Mouse (Mus musculus) megakaryocyte-erythroid progenitor cell, adult 5-6 weeks (primary cell): ENCODE measurements at regions not wholly inside any gene's neighbourhood (a gene's known extent, or its start where the extent isn't known, plus 50 kb on each side); places are given as distances from the start of the nearest gene placed in this dataset.
A peak's percentile ranks its signal among the peaks of the same experiment; 100 is the strongest.
"Not testable (repeated sequence)": the region's sequence is repeated elsewhere in the genome, so short reads cannot be mapped to it uniquely, and the experiment has no call there.

Experiments
- ATAC-seq: replicated peaks from 2 replicates; pipeline ENCODE4 v1.8.0; 2016; ENCODE audit warnings: mild to moderate bottlenecking, inconsistent platforms; ENCODE audit not compliant: severe bottlenecking, poor library complexity, low FRiP score, low TSS enrichment

DNA sequence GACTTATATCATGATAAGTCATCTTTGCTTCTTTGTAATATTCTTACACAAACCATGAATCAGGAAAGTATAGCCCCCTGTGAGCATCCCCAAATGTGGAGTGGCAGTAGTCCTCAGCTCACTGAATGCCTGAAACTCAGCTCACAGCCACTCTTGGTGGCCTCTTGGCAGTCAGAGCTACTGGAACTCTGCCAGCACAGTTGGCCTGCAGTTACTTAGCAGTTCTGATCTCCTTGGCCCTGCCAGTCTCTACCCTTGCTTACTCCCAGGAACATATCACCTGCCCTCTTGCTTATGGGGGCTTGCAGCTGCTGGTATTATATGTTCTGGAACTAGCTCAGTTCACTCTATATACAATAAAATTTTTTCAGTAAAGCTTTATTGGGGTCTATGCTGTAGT, 167.9 kb upstream of the Mad2l1 start:
- peak; percentile 97 for ATAC-seq

DNA sequence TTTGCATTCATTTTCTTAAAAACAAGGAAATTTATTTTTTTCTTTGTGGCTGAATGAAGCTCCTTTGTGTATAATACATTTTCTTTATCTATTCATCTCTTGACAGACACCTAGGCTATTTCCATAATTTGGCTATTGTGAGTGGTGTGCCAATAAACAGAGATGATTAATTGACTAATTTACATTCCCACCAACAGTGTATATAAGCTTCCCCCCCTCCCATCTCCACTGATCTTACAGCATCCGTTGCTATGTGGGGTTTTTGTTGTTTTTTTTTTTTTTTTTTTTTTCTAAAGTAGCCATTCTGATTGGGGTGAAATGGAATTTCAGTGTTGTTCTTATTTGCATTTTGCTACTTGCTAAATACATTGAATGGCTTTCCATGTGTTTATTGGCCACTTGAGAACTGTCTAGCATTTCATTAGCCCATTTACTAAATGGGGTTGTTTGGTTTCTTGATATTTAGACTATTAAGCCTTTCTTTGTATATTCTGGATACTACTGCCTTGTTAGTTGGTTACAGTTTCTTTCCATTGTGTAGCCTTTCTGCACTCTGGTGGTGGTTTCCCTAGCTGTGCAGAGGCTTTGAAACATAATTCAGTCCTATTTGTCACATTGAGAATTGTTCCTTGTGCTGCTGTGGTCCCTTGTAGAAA, 153.8 kb upstream of the Mad2l1 start:
- ATAC-seq: no peak

DNA sequence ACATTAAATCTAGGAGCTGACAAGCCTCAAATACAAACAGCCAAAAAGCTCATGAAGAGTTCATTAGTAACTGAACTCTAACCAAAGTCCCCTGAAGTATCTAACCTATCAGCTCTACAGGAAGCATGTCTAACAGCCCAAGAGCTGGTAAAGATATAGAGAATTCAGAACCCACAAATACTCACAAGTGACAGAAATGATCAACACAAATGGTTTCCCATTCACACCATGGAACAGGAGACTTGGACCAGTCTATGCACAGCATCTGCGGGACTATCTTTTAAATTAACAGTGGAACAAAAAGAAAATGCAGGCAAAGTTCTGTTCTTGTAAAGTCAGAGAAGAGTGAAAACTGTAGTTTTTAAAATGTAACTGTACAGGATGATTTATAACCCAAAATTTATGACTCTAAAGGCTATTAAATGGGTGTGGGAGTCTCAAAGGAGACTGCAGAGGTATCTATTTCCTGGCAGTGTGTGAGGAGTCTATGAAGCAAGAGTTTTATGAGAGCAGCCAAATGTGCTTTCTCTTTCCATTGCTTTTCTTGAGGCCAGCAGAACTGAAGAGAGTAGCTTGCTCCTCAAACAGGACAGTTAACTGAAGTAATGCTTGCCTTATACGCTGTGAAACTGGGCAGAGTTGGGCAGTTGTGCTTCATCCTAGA, 152.7 kb upstream of the Mad2l1 start:
- 0 out of 2 replicates have a peak, but pooled peaks have one; percentile 14 for ATAC-seq

DNA sequence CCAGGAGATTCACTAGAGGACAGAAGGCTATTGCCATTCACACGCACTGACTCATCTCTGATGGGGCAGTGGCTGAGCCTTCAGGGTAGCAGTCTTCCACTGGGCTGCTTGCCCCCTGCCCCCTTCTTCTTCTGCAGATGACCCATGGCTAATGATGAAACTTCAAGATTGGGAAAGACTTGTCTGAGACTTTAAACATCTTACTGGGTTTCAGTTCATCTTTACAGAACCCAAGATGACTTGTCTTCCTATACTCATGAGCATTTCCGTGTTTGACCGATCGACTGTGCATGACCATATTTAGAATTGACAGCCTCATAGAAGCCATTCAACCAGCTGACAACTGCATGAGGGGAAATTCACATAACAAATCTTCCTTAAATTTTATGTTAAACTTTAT, 140.0 kb upstream of the Mad2l1 start:
- no peak for ATAC-seq

DNA sequence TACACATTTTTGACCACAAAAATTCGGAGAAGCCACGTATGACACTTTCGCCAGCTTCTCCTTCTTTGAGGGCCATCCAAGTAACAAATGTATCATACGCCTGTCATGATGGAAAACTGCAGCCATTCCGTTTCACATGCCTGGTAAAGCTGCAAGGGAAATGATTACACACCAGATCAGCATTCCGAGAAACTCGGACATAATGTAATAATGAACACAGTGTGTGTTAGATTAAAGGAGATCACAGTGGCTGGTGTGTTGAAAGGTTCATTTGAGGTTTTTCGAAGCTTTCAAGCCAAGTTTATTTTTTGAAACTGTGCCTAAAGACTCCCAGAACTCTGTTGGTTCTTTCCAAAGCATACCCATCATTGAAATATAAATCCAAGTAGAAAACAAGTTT, 137.8 kb upstream of the Mad2l1 start:
- no peak for ATAC-seq

DNA sequence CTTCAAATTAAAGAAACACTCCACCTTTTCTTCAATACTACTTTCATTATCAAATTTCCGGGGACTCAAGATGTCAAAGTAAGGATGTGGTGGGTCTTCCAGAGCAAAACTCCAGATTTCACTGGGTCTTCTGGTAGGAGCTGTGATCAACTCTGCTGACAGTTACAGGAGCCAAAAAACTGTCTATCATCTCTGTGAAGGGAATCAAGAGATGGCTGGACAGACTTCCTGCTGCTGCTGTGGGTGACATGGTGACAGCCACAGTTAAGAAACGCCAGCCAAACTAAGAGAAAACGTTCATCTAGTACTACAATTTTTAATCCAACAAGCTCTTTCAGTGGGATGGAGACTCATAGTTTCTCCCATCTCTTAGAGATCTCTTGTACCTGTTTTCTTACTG, 136.5 kb upstream of the Mad2l1 start:
- no peak for ATAC-seq

DNA sequence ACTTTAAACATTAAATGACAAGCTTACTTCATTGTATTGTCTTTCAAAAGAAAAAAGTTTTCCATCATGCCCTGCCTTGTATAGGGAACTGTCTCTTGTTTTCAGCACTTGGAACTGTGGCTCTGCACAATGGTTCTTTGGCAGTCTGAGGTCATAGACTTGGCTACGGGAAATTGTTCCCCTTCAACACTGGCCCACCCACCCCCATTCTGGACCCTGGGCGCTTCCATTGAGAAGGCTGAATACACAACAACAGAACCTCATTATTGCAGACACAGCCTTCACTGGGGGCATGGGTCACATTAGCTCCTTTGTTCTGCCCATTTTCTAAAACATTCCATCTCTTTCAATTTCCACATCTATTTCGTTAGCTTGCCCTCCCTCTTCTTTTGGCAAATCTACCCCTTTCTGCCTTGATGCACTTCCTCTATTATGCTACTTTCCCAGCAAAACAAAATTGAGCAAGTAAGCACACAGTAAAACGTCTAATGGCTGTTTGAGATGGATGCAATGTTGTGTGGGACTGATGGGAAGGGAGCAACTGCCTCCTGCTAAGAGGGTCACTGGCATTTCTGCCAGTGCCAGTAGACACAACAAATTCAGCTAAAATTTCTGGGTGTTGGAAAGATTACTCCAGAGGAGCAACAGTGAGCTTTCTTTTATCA, 136.0 kb upstream of the Mad2l1 start:
- no peak for ATAC-seq

DNA sequence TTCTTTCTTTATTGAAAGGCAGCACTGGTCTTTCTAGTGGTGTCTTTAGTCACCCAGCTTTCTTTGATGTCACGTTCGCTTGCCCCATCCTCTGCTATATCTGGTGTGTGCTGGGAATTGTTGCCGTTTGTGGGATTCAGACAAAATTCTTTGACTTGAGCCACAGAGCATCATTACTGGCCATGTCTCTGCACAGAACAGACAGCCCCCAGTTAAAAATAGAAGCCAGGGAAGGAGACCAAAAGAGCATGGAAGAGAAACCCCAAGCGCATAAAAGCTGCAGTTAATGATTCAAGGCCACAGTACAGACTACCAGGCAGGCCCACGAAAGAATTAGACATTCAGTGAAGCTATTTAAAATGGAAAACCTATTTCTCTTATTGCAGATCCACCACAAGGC, 133.7 kb upstream of the Mad2l1 start:
- no peak for ATAC-seq

DNA sequence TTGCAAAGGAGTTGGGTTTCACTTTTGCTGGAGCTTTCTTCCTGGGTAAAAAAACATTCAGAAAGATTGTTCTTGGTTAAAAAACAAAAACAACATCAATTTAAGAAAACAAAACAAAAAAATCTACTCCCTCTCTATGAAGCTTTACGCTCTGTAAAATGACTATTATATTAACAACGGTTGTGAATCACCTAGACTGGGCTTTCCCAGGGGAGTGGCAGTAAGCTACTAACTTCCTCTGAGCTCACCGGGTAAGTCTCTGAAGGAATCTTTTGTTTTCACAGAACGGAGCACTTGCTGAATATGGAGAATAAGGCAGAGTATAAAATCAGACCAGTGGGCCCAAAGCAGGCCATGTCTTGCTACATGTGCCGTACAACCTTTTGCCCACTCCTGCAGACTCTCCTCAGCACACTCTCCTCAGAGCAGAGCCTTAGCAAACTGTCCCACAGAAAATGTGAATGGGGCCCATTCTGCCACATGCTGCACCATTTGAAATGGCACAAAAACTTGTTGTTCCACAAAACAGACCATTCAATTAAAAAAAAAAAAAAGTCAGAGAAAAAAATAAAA, 133.2 kb upstream of the Mad2l1 start:
- no peak for ATAC-seq

DNA sequence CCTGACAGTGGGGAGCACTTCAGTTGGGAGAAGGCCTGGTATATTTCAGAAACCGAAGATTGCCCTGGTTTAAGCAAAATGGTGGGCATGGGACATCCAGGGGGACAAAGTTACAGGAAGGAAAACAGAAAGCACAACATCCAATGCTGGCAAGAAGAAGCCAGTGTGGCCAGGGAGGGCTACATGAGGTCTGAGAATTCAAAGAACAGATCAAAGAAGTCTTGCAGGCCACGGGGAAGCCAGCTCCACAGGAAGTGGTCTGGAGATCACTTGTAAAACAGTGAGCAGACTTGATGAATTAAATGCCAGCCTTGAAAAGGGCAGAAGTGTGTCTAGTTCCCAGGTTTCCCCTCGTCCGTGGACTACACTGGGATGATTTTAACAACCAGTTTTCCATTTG, 120.4 kb upstream of the Mad2l1 start:
- no peak for ATAC-seq

DNA sequence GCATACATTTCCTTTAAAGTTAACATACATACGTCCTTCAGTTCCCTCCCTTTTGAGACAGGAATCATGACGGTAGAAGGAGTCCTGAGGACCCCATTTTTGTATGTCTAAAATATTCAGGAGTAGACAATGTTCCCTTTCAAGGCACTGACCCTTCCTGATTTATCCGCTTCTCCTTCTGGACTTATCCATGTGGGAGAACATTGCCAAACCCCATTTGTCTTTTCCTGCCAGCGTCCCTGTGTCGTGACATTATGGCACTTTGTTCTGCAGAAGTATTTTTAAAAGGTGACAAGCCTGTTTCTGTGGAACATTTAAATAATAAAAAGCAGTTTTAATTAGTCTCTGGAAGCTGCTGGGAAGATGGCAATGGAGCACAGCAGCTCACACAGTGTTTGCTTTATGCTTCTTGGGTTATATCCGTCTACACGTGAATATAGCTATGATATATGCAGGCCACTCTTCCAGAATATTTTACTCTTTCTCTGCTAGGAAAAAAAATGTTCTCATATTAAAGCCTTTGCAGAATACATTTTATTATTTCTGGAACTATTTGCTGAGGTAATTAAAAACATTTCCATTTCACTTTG, 115.6 kb upstream of the Mad2l1 start:
- ATAC-seq: no peak

DNA sequence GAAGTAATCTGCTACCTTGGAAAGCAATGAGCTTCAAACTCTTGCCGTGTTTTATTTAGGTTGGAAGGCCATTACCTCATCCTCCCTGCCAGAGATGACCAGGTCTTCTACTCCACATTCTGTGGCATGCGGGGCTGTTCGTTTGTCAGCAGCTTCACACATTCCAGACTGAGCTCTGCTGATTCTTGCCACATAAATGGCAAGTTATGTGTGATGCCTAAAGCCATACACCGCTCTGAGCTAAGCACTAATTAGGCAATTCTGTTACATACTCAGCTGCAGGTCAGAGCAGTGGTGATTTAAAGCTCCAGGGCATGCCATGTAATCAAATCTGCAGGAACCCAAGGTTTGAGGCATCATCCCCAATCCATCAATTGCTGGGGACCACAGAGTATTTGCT, 106.8 kb upstream of the Mad2l1 start:
- ATAC-seq: no peak

DNA sequence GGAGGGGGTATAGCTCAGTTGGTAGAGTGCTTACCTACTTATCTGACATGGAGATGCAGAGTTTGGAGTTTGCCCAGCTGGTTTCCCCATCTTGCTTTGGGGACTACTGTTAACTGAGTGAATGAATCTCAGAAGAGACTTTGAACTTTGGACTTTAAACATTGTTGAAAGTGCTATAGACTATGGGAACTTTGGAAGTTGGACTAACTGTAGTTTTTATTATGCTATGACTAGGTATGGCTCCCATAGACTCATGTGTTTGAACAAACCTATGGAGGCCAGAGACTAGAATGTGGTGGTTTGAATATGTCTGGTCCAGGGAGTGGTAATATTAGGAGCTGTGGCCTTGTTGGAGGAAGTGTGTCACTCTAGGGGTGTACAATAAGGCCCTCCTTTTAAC, 84.8 kb upstream of the Mad2l1 start:
- ATAC-seq: not testable (repeated sequence)

DNA sequence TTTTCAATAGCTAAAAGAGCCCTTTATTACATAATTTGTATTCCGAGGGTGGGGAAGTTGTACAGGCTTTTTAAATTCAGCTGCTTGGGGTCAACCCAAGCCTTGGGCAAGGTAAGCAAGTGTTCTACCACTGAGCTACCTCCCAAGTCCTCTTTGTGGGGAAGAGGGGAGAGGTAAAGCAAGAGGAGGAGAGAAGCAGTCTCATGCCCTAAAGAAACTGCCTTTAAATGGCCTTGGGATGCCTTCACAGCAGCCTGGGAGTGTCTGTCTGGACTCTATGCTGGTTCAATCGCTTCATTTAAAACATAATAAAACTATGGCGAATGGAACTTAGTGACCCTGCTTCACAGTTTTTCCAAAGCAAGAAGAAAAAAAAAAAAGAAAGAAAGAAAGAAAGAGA, 77.0 kb upstream of the Mad2l1 start:
- ATAC-seq: no peak

DNA sequence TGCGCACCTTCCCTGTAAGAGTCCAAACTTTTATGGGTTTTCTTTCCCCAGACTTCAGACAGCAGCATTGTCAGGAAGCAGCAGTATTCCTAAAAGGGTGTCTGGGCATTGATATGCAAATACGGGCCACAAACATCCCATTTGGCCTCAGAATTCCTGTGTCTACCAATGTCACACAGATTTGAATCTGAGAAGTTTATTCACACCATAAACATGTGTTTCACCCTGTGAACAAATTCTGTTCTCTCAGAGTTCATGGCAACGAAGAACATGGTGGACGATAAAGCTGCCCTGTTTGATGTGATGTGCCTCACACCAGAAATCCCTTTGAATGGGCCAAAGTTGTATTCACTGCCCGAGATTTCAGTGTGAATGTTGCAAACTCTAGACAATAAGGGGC, 70.7 kb upstream of the Mad2l1 start:
- no peak for ATAC-seq

DNA sequence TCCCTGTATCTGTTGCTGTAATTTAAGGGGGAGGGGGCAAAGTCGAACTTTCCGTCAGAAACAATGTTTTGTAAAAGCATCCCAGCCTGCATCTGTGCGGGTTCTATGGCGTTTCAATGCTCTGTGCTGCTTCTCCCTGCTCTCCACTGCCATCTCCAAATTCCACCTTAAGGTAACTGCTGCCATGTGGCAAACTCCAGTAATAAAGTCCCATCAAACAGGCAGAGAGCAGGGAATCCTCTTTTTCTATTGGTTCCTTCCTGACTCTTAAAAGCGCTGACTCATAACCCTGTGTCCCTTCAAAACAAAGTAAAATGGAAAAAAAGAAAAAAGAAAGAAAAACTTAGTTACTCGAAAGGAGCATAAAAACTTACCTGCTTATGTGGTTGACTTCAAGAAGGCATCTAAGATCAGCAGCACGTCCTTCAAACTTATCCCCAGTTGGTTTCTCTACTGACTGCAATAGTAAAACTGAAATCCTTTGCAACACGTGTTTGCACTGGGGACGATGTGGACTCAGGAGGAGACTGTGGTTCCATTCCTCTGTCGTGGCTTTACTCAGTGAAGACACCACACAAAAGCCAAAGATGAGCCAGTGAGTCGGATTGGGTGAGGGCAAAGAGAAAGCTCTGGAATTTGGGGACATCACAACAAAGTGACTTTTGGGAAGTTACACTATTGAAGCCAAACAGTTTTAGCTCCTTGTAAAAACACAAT, 69.9 kb upstream of the Mad2l1 start:
- ATAC-seq: 0 out of 2 replicates have a peak, but pooled peaks have one; percentile 30

DNA sequence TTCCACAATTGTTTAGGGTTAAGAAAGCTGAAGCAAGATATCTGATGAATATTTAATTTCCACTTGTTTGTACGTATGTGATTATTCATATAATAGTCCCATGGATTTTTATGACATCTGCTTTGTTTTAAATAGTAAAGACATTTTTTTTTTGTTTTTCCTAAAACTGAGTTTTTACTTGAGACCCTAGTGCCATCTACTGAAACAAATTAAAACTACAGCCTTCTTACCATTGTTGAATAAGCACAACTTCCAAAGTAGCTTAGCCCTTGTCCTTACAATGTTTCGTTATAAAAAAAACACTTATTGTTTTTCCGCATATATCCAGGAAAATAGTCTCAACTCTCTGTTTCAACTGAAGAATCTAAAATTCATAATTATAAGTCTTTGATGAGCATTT, 68.4 kb upstream of the Mad2l1 start:
- peak; percentile 69; the same call in 1 of the 2 replicates for ATAC-seq

DNA sequence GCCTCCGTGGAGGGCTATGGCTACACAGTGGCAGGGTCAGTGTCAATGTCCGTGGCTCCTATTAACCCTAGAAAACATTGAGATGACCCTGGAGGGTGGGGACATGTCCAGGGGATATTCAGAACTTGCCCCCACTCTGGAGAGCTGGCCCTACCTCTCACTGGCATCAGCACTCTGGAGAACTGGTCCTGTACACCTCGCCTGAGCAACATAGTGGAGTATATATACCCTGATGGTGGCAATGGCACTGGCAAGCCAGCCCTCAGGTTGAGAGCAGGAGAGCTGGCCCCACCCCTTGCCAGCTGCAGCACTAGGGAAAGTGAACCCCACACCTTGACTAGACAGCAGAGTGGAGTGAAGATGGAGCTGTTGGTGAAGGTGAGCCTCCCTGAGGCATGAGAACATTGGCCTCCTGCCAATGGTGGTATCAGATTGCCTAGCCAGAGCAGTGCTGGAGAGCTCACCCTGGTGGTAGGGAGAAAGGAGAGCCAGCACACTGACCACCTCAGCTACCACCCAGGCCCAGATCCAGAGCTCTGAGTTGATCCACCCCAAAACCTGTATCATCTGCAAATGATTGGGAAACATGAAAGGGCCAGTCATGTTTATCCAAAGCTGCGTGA, 64.5 kb upstream of the Mad2l1 start:
- peak; percentile 79 for ATAC-seq

DNA sequence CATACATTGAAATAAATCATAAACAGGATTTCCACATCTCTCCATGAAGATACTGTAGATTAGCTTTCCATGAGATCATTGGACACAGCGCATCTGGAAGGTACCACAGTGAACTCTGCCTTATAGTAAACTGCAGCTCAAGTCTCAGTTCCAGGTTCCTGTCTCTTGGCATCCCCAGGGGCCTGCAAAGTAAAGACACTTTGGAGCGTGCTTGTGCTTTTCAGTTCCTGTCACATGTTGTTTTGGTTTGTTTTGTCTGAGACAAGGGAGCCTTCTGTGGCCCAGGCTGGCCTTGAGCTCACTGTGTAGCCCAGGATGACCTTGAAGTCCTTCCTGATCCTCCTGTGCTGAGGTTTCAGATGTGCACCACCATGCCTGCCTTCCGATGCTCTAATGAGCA, 63.4 kb upstream of the Mad2l1 start:
- ATAC-seq: no peak
